Mouse (Mus musculus) MEL (cell line): ENCODE measurements around the gene Tmem108. TPM values are rescaled to one million over a fixed set of nuclear protein-coding genes. Genes with fewer than 3 reads are reported as not detected.

Source experiments
- DNase-seq: peaks from one replicate; pipeline ENCODE4 v3.0.0; 2011; ENCODE audit warnings: low read depth, low spot score
- H3K27ac ChIP-seq: 2 replicates; pipeline ENCODE4 v1.5.1; 2012; ENCODE audit warnings: low read depth, mild to moderate bottlenecking, control low read depth, low read length, moderate library complexity; ENCODE audit not compliant: control insufficient read depth
- H3K27me3 ChIP-seq, 2 experiments: fragments of 150-350 bp in 1 of 2; sonication (generic) in 1 of 2; 2 replicates each; pipeline ENCODE4 v1.6.1; 2012; ENCODE audit warnings: low read length in 2 of 2, mild to moderate bottlenecking in 2 of 2, improper control_type of control experiment in 1 of 2, moderate library complexity in 1 of 2; ENCODE audit not compliant: insufficient read depth in 2 of 2, control insufficient read depth in 1 of 2
- H3K36me3 ChIP-seq, 2 experiments: 2 replicates each; pipeline ENCODE4 v1.6.1; 2012 to 2014; ENCODE audit warnings: low read length in 2 of 2, improper control_type of control experiment in 1 of 2, inconsistent platforms in 1 of 2, mild to moderate bottlenecking in 1 of 2; ENCODE audit not compliant: insufficient read depth in 2 of 2, control insufficient read depth in 1 of 2
- H3K4me1 ChIP-seq, 2 experiments: fragments of 150-350 bp in 1 of 2; sonication (generic) in 1 of 2; 2 replicates each; pipeline ENCODE4 v1.6.1; 2012; ENCODE audit warnings: low read length in 2 of 2, improper control_type of control experiment in 1 of 2, mild to moderate bottlenecking in 1 of 2; ENCODE audit not compliant: insufficient read depth in 2 of 2, control insufficient read depth in 1 of 2
- H3K4me3 ChIP-seq, 2 experiments: fragments of 150-350 bp in 1 of 2; sonication (generic) in 1 of 2; 2 replicates each; pipeline ENCODE4 v1.5.1; 2012; ENCODE audit warnings: low read depth in 2 of 2, low read length in 2 of 2, mild to moderate bottlenecking in 2 of 2, moderate library complexity in 2 of 2, control low read depth in 1 of 2, improper control_type of control experiment in 1 of 2; ENCODE audit not compliant: control insufficient read depth in 1 of 2, insufficient read depth in 1 of 2
- H3K79me2 ChIP-seq: 2 replicates; pipeline ENCODE4 v1.6.1; 2012; ENCODE audit warnings: mild to moderate bottlenecking, low read length, moderate library complexity; ENCODE audit not compliant: control insufficient read depth, poor library complexity, insufficient read depth
- H3K9ac ChIP-seq: 2 replicates; pipeline ENCODE4 v1.6.1; 2012; ENCODE audit warnings: low read depth, mild to moderate bottlenecking, control low read depth, low read length, moderate library complexity; ENCODE audit not compliant: control insufficient read depth, poor library complexity, severe bottlenecking
- H3K9me3 ChIP-seq: fragments of 150-350 bp; sonication (generic); replicated peaks from 2 replicates; pipeline ENCODE4 v1.6.1; 2012; ENCODE audit warnings: mild to moderate bottlenecking, low read length, improper control_type of control experiment, moderate library complexity; ENCODE audit not compliant: insufficient read depth
- ELF1 ChIP-seq: IDR thresholded peaks from 2 replicates; pipeline ENCODE4 v1.6.1; 2014; ENCODE audit warnings: low read depth, mild to moderate bottlenecking, inconsistent platforms, low read length, improper control_type of control experiment, moderate library complexity
- GABPA ChIP-seq: IDR thresholded peaks from 2 replicates; pipeline ENCODE4 v1.6.1; 2012; ENCODE audit warnings: low read depth, mild to moderate bottlenecking, inconsistent platforms, low read length, improper control_type of control experiment, moderate library complexity
- GATA1 ChIP-seq: IDR thresholded peaks from 2 replicates; pipeline ENCODE4 v1.6.1; 2011; ENCODE audit warnings: low read depth, low read length, improper control_type of control experiment
- HCFC1 ChIP-seq: IDR thresholded peaks from 2 replicates; pipeline ENCODE4 v1.6.1; 2012; ENCODE audit warnings: low read depth, mild to moderate bottlenecking, inconsistent platforms, low read length, improper control_type of control experiment, moderate library complexity
- JUND ChIP-seq: IDR thresholded peaks from 2 replicates; pipeline ENCODE4 v1.6.1; 2011; ENCODE audit warnings: low read depth, mild to moderate bottlenecking, improper control_type of control experiment, low read length
- KAT2A ChIP-seq: conservative IDR thresholded peaks from 2 replicates; pipeline ENCODE4 v1.6.1; 2012; ENCODE audit warnings: low read depth, low read length, improper control_type of control experiment, inconsistent platforms
- MAFK ChIP-seq: IDR thresholded peaks from 2 replicates; pipeline ENCODE4 v1.6.1; 2011; ENCODE audit warnings: low read depth, mild to moderate bottlenecking, low read length, improper control_type of control experiment, borderline replicate concordance
- MAX ChIP-seq: IDR thresholded peaks from 2 replicates; pipeline ENCODE4 v1.6.1; 2011; ENCODE audit warnings: low read length, improper control_type of control experiment
- MEF2A ChIP-seq: IDR thresholded peaks from 2 replicates; pipeline ENCODE4 v1.6.1; 2014; ENCODE audit warnings: low read depth, mild to moderate bottlenecking, inconsistent platforms, low read length, improper control_type of control experiment; ENCODE audit not compliant: poor library complexity, insufficient replicate concordance, severe bottlenecking; ENCODE audit errors: extremely low read depth
- MXI1 ChIP-seq: IDR thresholded peaks from 2 replicates; pipeline ENCODE4 v1.6.1; 2011; ENCODE audit warnings: mild to moderate bottlenecking, low read depth, low read length, improper control_type of control experiment
- MYB ChIP-seq: IDR thresholded peaks from 2 replicates; pipeline ENCODE4 v1.6.1; 2011; ENCODE audit warnings: mild to moderate bottlenecking, low read depth, low read length, improper control_type of control experiment
- MYC ChIP-seq: IDR thresholded peaks from 2 replicates; pipeline ENCODE4 v1.6.1; 2011; ENCODE audit warnings: low read depth, mild to moderate bottlenecking, low read length, improper control_type of control experiment, moderate library complexity
- NELFE ChIP-seq: IDR thresholded peaks from 2 replicates; pipeline ENCODE4 v1.6.1; 2011; ENCODE audit warnings: low read depth, low read length, improper control_type of control experiment
- NRF1 ChIP-seq: IDR thresholded peaks from 2 replicates; pipeline ENCODE4 v1.6.1; 2014; ENCODE audit warnings: low read depth, mild to moderate bottlenecking, inconsistent platforms, low read length, improper control_type of control experiment, moderate library complexity; ENCODE audit not compliant: poor library complexity, insufficient read depth, severe bottlenecking
- POLR2A ChIP-seq, 2 experiments: IDR thresholded peaks; 2 replicates each; pipeline ENCODE4 v1.6.1; 2011 to 2012; ENCODE audit warnings: low read length in 2 of 2, mild to moderate bottlenecking in 2 of 2, control low read depth in 1 of 2, improper control_type of control experiment in 1 of 2, low read depth in 1 of 2, moderate library complexity in 1 of 2; ENCODE audit not compliant: control insufficient read depth in 1 of 2, insufficient read depth in 1 of 2, poor library complexity in 1 of 2
- POLR2AphosphoS2 ChIP-seq: IDR thresholded peaks from 2 replicates; pipeline ENCODE4 v1.6.1; 2011; ENCODE audit warnings: low read length, improper control_type of control experiment
- RAD21 ChIP-seq: IDR thresholded peaks from 2 replicates; pipeline ENCODE4 v1.6.1; 2011; ENCODE audit warnings: mild to moderate bottlenecking, low read depth, low read length, improper control_type of control experiment
- SIN3A ChIP-seq: IDR thresholded peaks from 2 replicates; pipeline ENCODE4 v1.6.1; 2012; ENCODE audit warnings: low read length, improper control_type of control experiment, inconsistent platforms
- SMC3 ChIP-seq: IDR thresholded peaks from 2 replicates; pipeline ENCODE4 v1.6.1; 2011; ENCODE audit warnings: low read depth, low read length, improper control_type of control experiment
- TCF12 ChIP-seq: IDR thresholded peaks from 2 replicates; pipeline ENCODE4 v1.6.1; 2014; ENCODE audit warnings: low read depth, mild to moderate bottlenecking, inconsistent platforms, low read length, improper control_type of control experiment, moderate library complexity
- UBTF ChIP-seq: IDR thresholded peaks from 2 replicates; pipeline ENCODE4 v1.6.1; 2012; ENCODE audit warnings: low read depth, mild to moderate bottlenecking, inconsistent platforms, low read length, improper control_type of control experiment, moderate library complexity, borderline replicate concordance; ENCODE audit not compliant: insufficient read depth
- USF1 ChIP-seq: IDR thresholded peaks from 2 replicates; pipeline ENCODE4 v1.6.1; 2014; ENCODE audit warnings: low read depth, mild to moderate bottlenecking, inconsistent platforms, low read length, improper control_type of control experiment, moderate library complexity
- ZC3H11A ChIP-seq: IDR thresholded peaks from 2 replicates; pipeline ENCODE4 v1.6.1; 2012; ENCODE audit warnings: low read depth, mild to moderate bottlenecking, inconsistent platforms, low read length, improper control_type of control experiment
- ZKSCAN1 ChIP-seq: IDR thresholded peaks from 2 replicates; pipeline ENCODE4 v1.6.1; 2012; ENCODE audit warnings: low read depth, mild to moderate bottlenecking, inconsistent platforms, low read length, improper control_type of control experiment, moderate library complexity
- ZMIZ1 ChIP-seq: IDR thresholded peaks from 2 replicates; pipeline ENCODE4 v1.6.1; 2012; ENCODE audit warnings: low read depth, mild to moderate bottlenecking, inconsistent platforms, low read length, improper control_type of control experiment, moderate library complexity
- polyA plus RNA-seq, 2 experiments: library from polyadenylated mRNA; stranded (reverse) in 1 of 2; unstranded in 1 of 2; fragments of >175 nt in 1 of 2; fragments of >200 nt in 1 of 2; gene quantifications; 2 replicates each; pipeline versions ENCODE4 v1.2.1 to v1.2.4; 2012; ENCODE audit warnings: low replicate concordance in 2 of 2, low read depth in 1 of 2; ENCODE audit not compliant: insufficient read length in 2 of 2, insufficient read depth in 1 of 2, missing spikeins in 1 of 2
- total RNA-seq: library from RNA; depleted of rRNA; stranded (reverse); fragments of 300-350 nt; gene quantifications from 2 replicates; pipeline ENCODE4 v1.2.3, GENCODE M21; 2012

Gene Tmem108
- total and polyA plus RNA-seq, 3 experiments, result not detected

DNA sequence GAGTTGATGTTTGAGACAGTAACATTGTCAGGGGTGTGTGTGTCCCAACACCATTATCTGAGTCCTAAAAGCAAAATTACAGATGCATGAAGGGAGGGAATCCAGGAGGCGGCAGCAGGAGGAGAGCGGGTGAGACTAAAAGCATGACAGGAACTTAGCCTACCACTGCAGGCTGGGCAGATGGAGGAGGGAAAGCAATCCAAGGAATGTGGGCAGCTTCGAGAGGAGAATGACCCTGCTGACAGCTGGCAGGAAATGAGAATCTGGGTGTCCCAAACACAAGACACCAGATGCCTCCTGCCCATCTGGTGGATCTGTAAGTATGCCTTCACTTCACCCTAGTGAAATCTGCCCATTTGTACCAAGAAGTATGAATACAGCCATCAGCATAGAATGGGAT, 51.9 kb downstream of the Tmem108 start:
- Histone ChIP-seq H3K27ac (no peak overlapping the region), H3K79me2 (no peaks in the 10 kb centered on the region), H3K4me3 (no peak overlapping the region), H3K9me3 (no peaks in the 10 kb centered on the region), H3K36me3 (no peaks in the 10 kb centered on the region), H3K4me1 (no peaks in the 10 kb centered on the region), H3K9ac (no peak overlapping the region), H3K27me3 (no peaks in the 10 kb centered on the region)
- TF ChIP-seq GABPA (no peak), MAFK (no peak), NRF1 (no peak), NELFE (no peak), MAX (no peak), POLR2AphosphoS2 (no peak), MEF2A (no peak), KAT2A (no peak), HCFC1 (no peak), ELF1 (no peak), POLR2A (IDR thresholded peaks at IDR 0.05; ENCODE audit: control insufficient read depth in 1 of 2, insufficient read depth in 1 of 2, low read depth in 1 of 2, low read length in 2 of 2, poor library complexity in 1 of 2) (no peak), MYB (no peak), UBTF (no peak), TCF12 (no peak), MXI1 (no peak), SMC3 (no peak), MYC (no peak), RAD21 (no peak), GATA1 (no peak), ZMIZ1 (no peak)
- no peak for DNase-seq

DNA sequence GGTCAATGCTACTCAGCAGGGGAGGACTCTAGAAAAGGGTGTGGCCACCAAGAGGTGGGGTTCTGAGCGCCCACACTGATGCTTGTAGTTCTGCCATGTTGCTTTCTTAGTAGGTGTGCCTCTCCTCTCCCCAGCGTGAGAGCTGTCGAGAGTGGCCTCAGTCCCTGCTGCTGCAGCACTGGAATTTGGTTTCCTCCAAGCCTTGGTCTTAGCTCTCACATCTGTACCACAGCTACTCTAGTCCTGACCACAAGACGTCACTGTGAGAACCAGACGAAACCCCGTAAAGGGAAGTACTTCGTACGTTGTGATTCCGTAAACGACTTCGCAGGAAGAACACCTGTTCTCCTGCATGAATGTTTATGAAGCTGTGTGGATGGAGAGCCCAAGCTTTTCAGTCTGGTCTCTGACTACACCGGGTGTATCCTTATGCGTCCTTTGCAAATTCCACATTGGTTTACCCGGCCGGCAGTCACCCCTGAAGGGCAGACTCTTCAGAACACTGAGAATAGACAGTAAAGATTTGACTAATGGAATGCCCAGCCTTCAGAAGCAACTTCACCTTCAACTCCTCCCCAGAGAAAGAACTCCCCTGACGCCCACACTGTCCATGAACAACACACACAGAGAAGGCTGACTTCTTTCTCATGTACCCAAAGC, 53.0 kb downstream of the Tmem108 start:
- Histone ChIP-seq H3K9ac (no peak overlapping the region), H3K36me3 (no peaks in the 10 kb centered on the region), H3K4me3 (no peak overlapping the region)
- TF ChIP-seq ZKSCAN1, result no peak
- no peak for TF ChIP-seq NRF1
- TF ChIP-seq POLR2AphosphoS2, result no peak
- TF ChIP-seq MAX, result no peak
- no peak for TF ChIP-seq ZC3H11A
- TF ChIP-seq HCFC1, result no peak
- TF ChIP-seq MEF2A, result no peak
- TF ChIP-seq JUND, result no peak
- no peak for TF ChIP-seq TCF12
- TF ChIP-seq SIN3A, result no peak
- TF ChIP-seq ELF1, result no peak
- TF ChIP-seq USF1, result no peak
- no peak for TF ChIP-seq SMC3
- TF ChIP-seq MYC, result no peak
- TF ChIP-seq, all 39 proteins: peak for 0
- Histone ChIP-seq H3K27me3 (no peaks in the 10 kb centered on the region), H3K27ac (no peak overlapping the region), H3K9me3 (no peaks in the 10 kb centered on the region), H3K79me2 (no peaks in the 10 kb centered on the region), H3K4me1 (no peaks in the 10 kb centered on the region)
- DNase-seq, result no peak
